Mouse (Mus musculus): ENCODE measurements around the gene Spty2d1. TPM values are rescaled to one million over a fixed set of nuclear protein-coding genes. Genes with fewer than 3 reads are reported as not detected.

Gene Spty2d1
- polyA plus RNA-seq, 1 experiment from 2014 or later = 13.1 TPM

- Histone ChIP-seq H3K4me2 (replicated peaks; ENCODE audit: low read depth, low read length) (no peak overlapping the region), H3K9me3 (ENCODE audit: low read length) (no peaks in the 10 kb centered on the region), H3K27ac (ENCODE audit: low read length) (no peak overlapping the region), H3K27me3 (replicated peaks; ENCODE audit: insufficient read depth, low read length) (no peaks in the 10 kb centered on the region), H3K4me3 (ENCODE audit: low read depth, low read length) (no peak overlapping the region), H3K9ac (replicated peaks; ENCODE audit: low read depth) (no peak overlapping the region), H3K4me1 (ENCODE audit: insufficient read depth, low read depth, low read length) (no peaks in the 10 kb centered on the region), H3K36me3 (ENCODE audit: insufficient read depth, low read length) (no peaks in the 10 kb centered on the region)
- DNase-seq (ENCODE audit: low spot score) = no peak
- TF ChIP-seq CTCF (IDR thresholded peaks at IDR 0.05) (no peak), EP300 (IDR thresholded peaks at IDR 0.05) (no peak)
- ATAC-seq = no peak
- 84% methylated on average over 4 of the region's 4 CpGs for WGBS
These were observed 38.3 kb downstream of the Spty2d1 start for GRCm38 (mm10) chr7:46969898-46970297.

GRCm38 (mm10) chr7:46964070-46964469 lies 44.1 kb downstream of the Spty2d1 start:
- Histone ChIP-seq H3K4me1 (ENCODE audit: insufficient read depth, low read depth, low read length) (no peaks in the 10 kb centered on the region), H3K27ac (ENCODE audit: low read length) (no peak overlapping the region), H3K4me2 (replicated peaks; ENCODE audit: low read depth, low read length) (no peak overlapping the region), H3K9me3 (ENCODE audit: low read length) (no peaks in the 10 kb centered on the region), H3K4me3 (ENCODE audit: low read depth, low read length) (no peak overlapping the region), H3K27me3 (replicated peaks; ENCODE audit: insufficient read depth, low read length) (no peaks in the 10 kb centered on the region), H3K9ac (replicated peaks; ENCODE audit: low read depth) (no peak overlapping the region), H3K36me3 (ENCODE audit: insufficient read depth, low read length) (no peaks in the 10 kb centered on the region)
- ATAC-seq (no peak), DNase-seq (ENCODE audit: low spot score) (no peak)
- 74% methylated on average over 7 of the region's 7 CpGs for WGBS
- TF ChIP-seq EP300 (IDR thresholded peaks at IDR 0.05) (no peak), CTCF (IDR thresholded peaks at IDR 0.05) (no peak)

- Histone ChIP-seq H3K9ac (replicated peaks; ENCODE audit: low read depth) (no peak overlapping the region), H3K9me3 (ENCODE audit: low read length) (no peaks in the 10 kb centered on the region), H3K27ac (ENCODE audit: low read length) (no peak overlapping the region), H3K4me2 (replicated peaks; ENCODE audit: low read depth, low read length) (no peak overlapping the region; the same call in 1 of the 2 replicates), H3K4me1 (ENCODE audit: insufficient read depth, low read depth, low read length) (no peaks in the 10 kb centered on the region), H3K36me3 (ENCODE audit: insufficient read depth, low read length) (no peaks in the 10 kb centered on the region), H3K27me3 (replicated peaks; ENCODE audit: insufficient read depth, low read length) (no peaks in the 10 kb centered on the region), H3K4me3 (ENCODE audit: low read depth, low read length) (no peak overlapping the region)
- TF ChIP-seq EP300 (IDR thresholded peaks at IDR 0.05) = no peak
- peak; percentile 92 for TF ChIP-seq CTCF (IDR thresholded peaks at IDR 0.05)
- ATAC-seq (peak; percentile 75), DNase-seq (ENCODE audit: low spot score) (peak; percentile 94)
- 2% methylated on average over 9 of the region's 9 CpGs for WGBS
These were observed 45.2 kb downstream of the Spty2d1 start for GRCm38 (mm10) chr7:46962806-46963618.

- ATAC-seq (no peak), DNase-seq (ENCODE audit: low spot score) (no peak)
- Histone ChIP-seq H3K9me3 (ENCODE audit: low read length) (no peaks in the 10 kb centered on the region), H3K27ac (ENCODE audit: low read length) (no peak overlapping the region), H3K4me1 (ENCODE audit: insufficient read depth, low read depth, low read length) (no peaks in the 10 kb centered on the region; the same call in 1 of the 2 replicates), H3K4me3 (ENCODE audit: low read depth, low read length) (no peak overlapping the region), H3K27me3 (replicated peaks; ENCODE audit: insufficient read depth, low read length) (no peaks in the 10 kb centered on the region), H3K9ac (replicated peaks; ENCODE audit: low read depth) (no peak overlapping the region), H3K4me2 (replicated peaks; ENCODE audit: low read depth, low read length) (no peak overlapping the region), H3K36me3 (ENCODE audit: insufficient read depth, low read length) (no peaks in the 10 kb centered on the region)
- TF ChIP-seq CTCF (IDR thresholded peaks at IDR 0.05) (no peak), EP300 (IDR thresholded peaks at IDR 0.05) (no peak)
These were observed 46.1 kb downstream of the Spty2d1 start for GRCm38 (mm10) chr7:46962132-46962531.

- TF ChIP-seq EP300 (IDR thresholded peaks at IDR 0.05) = no peak
- no peak for TF ChIP-seq CTCF (IDR thresholded peaks at IDR 0.05)
- Histone ChIP-seq H3K27ac (ENCODE audit: low read length) (no peak overlapping the region), H3K9me3 (ENCODE audit: low read length) (no peaks in the 10 kb centered on the region), H3K27me3 (replicated peaks; ENCODE audit: insufficient read depth, low read length) (no peaks in the 10 kb centered on the region), H3K4me2 (replicated peaks; ENCODE audit: low read depth, low read length) (no peak overlapping the region), H3K36me3 (ENCODE audit: insufficient read depth, low read length) (no peaks in the 10 kb centered on the region), H3K9ac (replicated peaks; ENCODE audit: low read depth) (no peak overlapping the region), H3K4me1 (ENCODE audit: insufficient read depth, low read depth, low read length) (no peaks in the 10 kb centered on the region; the same call in 1 of the 2 replicates), H3K4me3 (ENCODE audit: low read depth, low read length) (no peak overlapping the region)
- ATAC-seq (no peak), DNase-seq (ENCODE audit: low spot score) (no peak)
- 34% methylated on average over 3 of the region's 3 CpGs for WGBS
These were observed 47.2 kb downstream of the Spty2d1 start for GRCm38 (mm10) chr7:46960991-46961390.

GRCm38 (mm10) chr7:46958853-46959252 lies 49.4 kb downstream of the Spty2d1 start:
- no peaks in the 10 kb centered on the region; the same call in 1 of the 2 replicates for H3K4me1 ChIP-seq (ENCODE audit: insufficient read depth, low read depth, low read length)
- ATAC-seq (no peak), DNase-seq (ENCODE audit: low spot score) (no peak)
- peak overlapping the region; percentile 69; the same call in 1 of the 2 replicates for H3K9ac ChIP-seq (replicated peaks; ENCODE audit: low read depth)
- TF ChIP-seq EP300 (IDR thresholded peaks at IDR 0.05) (no peak), CTCF (IDR thresholded peaks at IDR 0.05) (no peak)
- no peak overlapping the region for H3K27ac ChIP-seq (ENCODE audit: low read length)
- no peaks in the 10 kb centered on the region for H3K27me3 ChIP-seq (replicated peaks; ENCODE audit: insufficient read depth, low read length)
- no peaks in the 10 kb centered on the region for H3K9me3 ChIP-seq (ENCODE audit: low read length)
- H3K4me2 ChIP-seq (replicated peaks; ENCODE audit: low read depth, low read length) = peak overlapping the region; percentile 90
- H3K36me3 ChIP-seq (ENCODE audit: insufficient read depth, low read length) = peaks cover 9% of the 10 kb centered on the region; the same call in 1 of the 2 replicates
- peak overlapping the region; percentile 68 for H3K4me3 ChIP-seq (ENCODE audit: low read depth, low read length)
- 16% methylated on average over 9 of the region's 9 CpGs for WGBS

All from lung, postnatal 0 days (tissue).